Mouse (Mus musculus) forebrain, embryonic 14.5 days (tissue): Measurements from ENCODE around the gene Klhl8. TPM values are rescaled to one million over a fixed set of nuclear protein-coding genes. Genes with fewer than 3 reads are reported as not detected.
"Not testable (repeated sequence)": the region's sequence is repeated elsewhere in the genome, so short reads cannot be mapped to it uniquely, and the experiment has no call there.

Source experiments
- ATAC-seq: fragments of 200-750 bp; cut with Nextera tagmentation; 2 replicates; pipeline ENCODE4 v1.8.0; 2017; ENCODE audit warnings: mild to moderate bottlenecking, moderate library complexity
- DNase-seq: peaks from one replicate; pipeline ENCODE4 v3.0.0-alpha.2; 2015; ENCODE audit warnings: low spot score
- H3K27ac ChIP-seq: fragments of 300-500 bp; sonication (generic); 2 replicates; pipeline ENCODE4 v1.5.1; 2014; ENCODE audit warnings: low read depth, mild to moderate bottlenecking, control low read depth, low read length, moderate library complexity
- H3K27me3 ChIP-seq: fragments of 300-500 bp; sonication (generic); replicated peaks from 2 replicates; pipeline ENCODE4 v1.6.1; 2014; ENCODE audit warnings: low read length, control low read depth, mixed read lengths; ENCODE audit not compliant: control insufficient read depth, insufficient read depth
- H3K36me3 ChIP-seq: fragments of 300-500 bp; sonication (generic); 2 replicates; pipeline ENCODE4 v1.6.1; 2014; ENCODE audit warnings: low read length, control low read depth; ENCODE audit not compliant: control insufficient read depth, insufficient read depth
- H3K4me1 ChIP-seq: fragments of 300-500 bp; sonication (generic); 2 replicates; pipeline ENCODE4 v1.6.1; 2014; ENCODE audit warnings: antibody characterized with exemption, low read length, control low read depth; ENCODE audit not compliant: control insufficient read depth, insufficient read depth
- H3K4me2 ChIP-seq: fragments of 300-500 bp; sonication (generic); 2 replicates; pipeline ENCODE4 v1.6.1; 2014; ENCODE audit warnings: mild to moderate bottlenecking, control low read depth, low read length
- H3K4me3 ChIP-seq: fragments of 300-500 bp; sonication (generic); 2 replicates; pipeline ENCODE4 v1.5.1; 2014; ENCODE audit warnings: low read depth, low read length, control low read depth
- H3K9ac ChIP-seq: fragments of 300-500 bp; sonication (generic); 2 replicates; pipeline ENCODE4 v1.6.1; 2014; ENCODE audit warnings: mild to moderate bottlenecking, low read length, control low read depth, moderate library complexity
- H3K9me3 ChIP-seq: fragments of 300-500 bp; sonication (generic); replicated peaks from 2 replicates; pipeline ENCODE4 v1.6.1; 2016; ENCODE audit warnings: low read length, control low read depth, mixed read lengths; ENCODE audit not compliant: control insufficient read depth
- WGBS: fragments of 180-500 bp; shearing (Covaris S2); extraction: QIAGEN DNeasy Blood & Tissue Kit; methylation state at CpG from one replicate; pipeline ENCODE4 v1.1.7; 2014; 5-methylcytosine and 5-hydroxymethylcytosine counted together
- polyA plus RNA-seq: library from polyadenylated mRNA; unstranded; fragments of >200 nt; fragmentation: Nextera tagmentation; extraction: Ambion mirVana; gene quantifications from 2 replicates; pipeline ENCODE4 v1.2.1, GENCODE M21; 2014

The Klhl8 gene
- polyA plus RNA-seq, 1 experiment from 2014 or later, result 41.1 TPM

- 45% methylated on average over 14 of the region's 14 CpGs for WGBS
- H3K27ac ChIP-seq, result no peak overlapping the region
- no peak overlapping the region for H3K4me3 ChIP-seq
- ATAC-seq (peak; percentile 40), DNase-seq (peak; percentile 38)
- peaks cover 10% of the 10 kb centered on the region; the same call in 1 of the 2 replicates for H3K4me1 ChIP-seq
- no peak overlapping the region for H3K4me2 ChIP-seq
- no peaks in the 10 kb centered on the region for H3K36me3 ChIP-seq
- H3K9ac ChIP-seq, result no peak overlapping the region
- H3K9me3 ChIP-seq, result no peaks in the 10 kb centered on the region
- H3K27me3 ChIP-seq, result peaks cover 4% of the 10 kb centered on the region; the same call in 1 of the 2 replicates
Observed at GRCm38 (mm10) chr5:103936906-103937589, 26.0 kb upstream of the Klhl8 start.

- not testable (repeated sequence) for H3K9ac ChIP-seq, ATAC-seq, H3K4me1 ChIP-seq, H3K4me3 ChIP-seq, DNase-seq, H3K9me3 ChIP-seq, H3K27me3 ChIP-seq, H3K4me2 ChIP-seq, H3K36me3 ChIP-seq, H3K27ac ChIP-seq
Observed at GRCm38 (mm10) chr5:103931924-103932323, 20.9 kb upstream of the Klhl8 start.

DNA sequence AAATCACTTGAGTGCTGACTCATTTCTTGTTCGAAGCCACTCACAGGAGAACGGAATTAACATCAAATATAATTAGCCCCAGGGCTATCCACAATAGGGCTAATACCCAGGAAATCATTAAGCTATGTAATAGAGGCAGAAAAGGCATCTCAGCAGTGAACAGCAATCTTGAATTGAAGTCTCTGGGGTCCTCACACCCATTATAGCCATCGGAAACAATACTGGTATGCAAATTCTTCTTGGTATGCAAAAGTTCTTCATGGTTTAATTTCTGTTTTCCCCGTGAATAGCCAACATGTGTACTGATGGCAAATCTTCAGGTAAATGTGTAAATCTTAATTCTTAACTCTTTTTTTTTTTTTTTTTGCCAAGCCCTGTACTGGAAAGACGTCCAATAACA is 19.5 kb upstream of the Klhl8 start:
- whole genome bisulfite sequencing, result 32% methylated on average over 5 of the region's 5 CpGs
- DNase-seq, result no peak
- ATAC-seq, result no peak

DNA sequence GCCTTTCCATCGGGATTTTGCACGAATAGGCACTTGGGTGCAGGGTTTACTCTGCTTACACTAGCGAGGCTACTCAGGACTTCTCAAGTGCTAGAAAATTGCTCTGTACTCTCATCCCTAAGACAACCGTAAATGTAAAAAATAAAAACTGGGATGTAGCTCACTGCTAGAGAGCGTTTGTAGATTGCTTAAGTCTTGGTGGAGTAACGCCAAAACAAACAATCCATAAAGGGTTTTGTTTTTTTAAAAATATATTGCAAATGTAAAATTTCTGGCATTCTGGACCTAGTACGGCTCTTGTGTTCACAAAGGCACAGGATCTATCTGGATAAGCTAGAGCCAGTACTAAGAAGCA is 17.1 kb upstream of the Klhl8 start:
- H3K4me3 ChIP-seq, result no peak overlapping the region
- H3K9me3 ChIP-seq, result no peaks in the 10 kb centered on the region
- DNase-seq, result no peak
- H3K4me1 ChIP-seq, result no peaks in the 10 kb centered on the region
- H3K27ac ChIP-seq, result no peak overlapping the region
- H3K9ac ChIP-seq, result no peak overlapping the region
- no peak for ATAC-seq
- no peaks in the 10 kb centered on the region for H3K27me3 ChIP-seq
- no peak overlapping the region for H3K4me2 ChIP-seq
- H3K36me3 ChIP-seq, result no peaks in the 10 kb centered on the region
- 92% methylated on average over 7 of the region's 7 CpGs for WGBS

More for the DNA sequence above, 19.5 kb upstream of the Klhl8 start:
- Histone ChIP-seq H3K9ac (no peak overlapping the region), H3K36me3 (no peaks in the 10 kb centered on the region), H3K4me2 (no peak overlapping the region), H3K27ac (no peak overlapping the region), H3K9me3 (no peaks in the 10 kb centered on the region), H3K4me3 (no peak overlapping the region), H3K27me3 (no peaks in the 10 kb centered on the region), H3K4me1 (no peaks in the 10 kb centered on the region)

DNA sequence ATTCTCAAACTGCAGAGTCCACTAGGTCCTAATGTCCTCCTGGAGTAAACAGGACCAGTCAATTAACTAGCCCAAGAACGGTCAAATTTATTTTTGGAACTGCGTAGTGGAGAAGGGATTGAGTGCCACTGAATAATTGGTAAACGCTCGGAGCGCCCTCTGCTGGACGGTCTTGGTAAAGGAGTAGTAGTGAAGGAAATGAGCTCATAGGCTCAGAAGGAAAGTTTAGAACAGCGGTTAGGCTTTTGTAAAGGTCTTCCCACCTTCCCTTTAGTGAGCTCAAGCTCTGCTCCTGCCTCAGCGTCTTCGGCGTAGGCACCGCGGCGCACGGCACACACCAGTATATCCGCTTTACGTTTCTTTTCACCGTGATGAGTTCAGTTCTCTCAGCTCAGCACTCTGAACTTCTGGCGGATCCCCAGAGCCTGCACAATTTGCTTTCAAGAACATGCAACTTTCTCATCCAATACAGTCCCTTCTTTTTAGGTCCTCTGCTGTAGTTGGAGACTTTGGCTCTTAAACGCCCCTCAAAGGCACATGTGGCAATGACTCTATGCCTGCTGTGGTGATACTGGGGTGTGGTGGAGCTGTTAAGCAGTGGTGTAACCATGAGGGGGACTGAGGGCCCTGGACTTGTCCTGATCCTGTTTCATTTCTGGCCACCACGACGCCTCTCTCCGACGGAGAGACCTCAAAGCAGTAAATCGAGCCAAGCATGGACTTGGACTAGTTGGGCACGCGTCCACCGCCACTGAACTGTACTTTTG is 16.6 kb upstream of the Klhl8 start:
- Histone ChIP-seq H3K9ac (no peak overlapping the region), H3K36me3 (no peaks in the 10 kb centered on the region), H3K4me3 (no peak overlapping the region), H3K4me1 (no peaks in the 10 kb centered on the region), H3K27ac (no peak overlapping the region), H3K9me3 (no peaks in the 10 kb centered on the region), H3K4me2 (peak overlapping the region; percentile 32; the same call in 1 of the 2 replicates), H3K27me3 (no peaks in the 10 kb centered on the region)
- peak; percentile 72 for ATAC-seq
- DNase-seq, result peak; percentile 93
- 27% methylated on average over 27 of the region's 27 CpGs for WGBS

- WGBS, result 71% methylated on average over 12 of the region's 12 CpGs
- H3K9me3 ChIP-seq, result no peaks in the 10 kb centered on the region
- DNase-seq, result no peak
- no peaks in the 10 kb centered on the region for H3K36me3 ChIP-seq
- H3K4me2 ChIP-seq, result no peak overlapping the region
- H3K4me1 ChIP-seq, result no peaks in the 10 kb centered on the region
- no peaks in the 10 kb centered on the region for H3K27me3 ChIP-seq
- H3K4me3 ChIP-seq, result no peak overlapping the region
- no peak overlapping the region for H3K27ac ChIP-seq
- no peak overlapping the region for H3K9ac ChIP-seq
- no peak for ATAC-seq
Observed at GRCm38 (mm10) chr5:103926398-103926797, 15.3 kb upstream of the Klhl8 start.

DNA sequence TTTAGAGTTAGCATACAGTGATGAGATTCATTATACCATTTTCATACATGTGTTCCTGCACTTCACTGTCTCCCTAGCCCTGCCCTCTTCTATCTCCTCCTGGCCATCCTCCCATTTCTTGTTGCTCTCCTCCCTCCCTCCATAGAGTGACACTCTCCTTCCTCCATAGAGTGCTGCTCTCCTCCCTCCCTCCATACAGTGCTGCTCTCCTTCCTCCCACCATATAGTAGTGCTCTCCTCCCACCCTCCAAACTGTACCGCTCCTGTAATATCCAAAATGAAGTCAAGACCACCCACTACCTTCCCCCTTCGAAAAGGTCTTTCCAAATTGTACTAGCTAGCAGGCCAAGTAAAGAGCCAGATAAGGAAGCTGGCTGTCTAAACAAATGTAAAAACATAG is 12.7 kb upstream of the Klhl8 start:
- H3K9ac ChIP-seq, result no peak overlapping the region
- no peaks in the 10 kb centered on the region for H3K9me3 ChIP-seq
- H3K4me1 ChIP-seq, result no peaks in the 10 kb centered on the region
- ATAC-seq, result no peak
- no peak overlapping the region for H3K4me3 ChIP-seq
- H3K27ac ChIP-seq, result no peak overlapping the region
- H3K36me3 ChIP-seq, result no peaks in the 10 kb centered on the region
- 88% methylated on average over 2 of the region's 2 CpGs for WGBS
- DNase-seq, result no peak
- no peak overlapping the region for H3K4me2 ChIP-seq
- H3K27me3 ChIP-seq, result no peaks in the 10 kb centered on the region

- Histone ChIP-seq H3K9ac (no peak overlapping the region), H3K4me2 (no peak overlapping the region), H3K27me3 (no peaks in the 10 kb centered on the region), H3K9me3 (no peaks in the 10 kb centered on the region), H3K27ac (no peak overlapping the region), H3K36me3 (no peaks in the 10 kb centered on the region), H3K4me3 (no peak overlapping the region), H3K4me1 (no peaks in the 10 kb centered on the region)
- no peak for ATAC-seq
- WGBS, result 84% methylated on average over 6 of the region's 6 CpGs
- no peak for DNase-seq
Observed at GRCm38 (mm10) chr5:103923101-103923500, 12.0 kb upstream of the Klhl8 start.

- Histone ChIP-seq H3K9ac (no peak overlapping the region), H3K4me1 (no peaks in the 10 kb centered on the region), H3K27me3 (no peaks in the 10 kb centered on the region), H3K4me2 (no peak overlapping the region), H3K36me3 (no peaks in the 10 kb centered on the region), H3K9me3 (no peaks in the 10 kb centered on the region), H3K4me3 (no peak overlapping the region), H3K27ac (no peak overlapping the region)
- no peak for ATAC-seq
- DNase-seq, result no peak
- 75% methylated on average over 5 of the region's 5 CpGs for WGBS
Observed at GRCm38 (mm10) chr5:103922436-103922835, 11.4 kb upstream of the Klhl8 start.
